Mouse (Mus musculus) heart, adult 2 months (tissue): ENCODE measurements around the gene Thtpa.

Experiments
- CTCF ChIP-seq: fragments of 200-600 bp; IDR thresholded peaks from 2 replicates; pipeline ENCODE4 v1.8.1; 2022; ENCODE audit warnings: antibody characterized with exemption, mild to moderate bottlenecking, moderate library complexity
- EP300 ChIP-seq: fragments of 200-500 bp; IDR thresholded peaks from 2 replicates; pipeline ENCODE4 v1.6.1; 2011; ENCODE audit warnings: low read depth, low read length, control low read depth; ENCODE audit not compliant: insufficient read depth
- POLR2A ChIP-seq: fragments of 200-500 bp; IDR thresholded peaks from 2 replicates; pipeline ENCODE4 v1.6.1; 2011; ENCODE audit warnings: mild to moderate bottlenecking, low read depth, low read length, control low read depth; ENCODE audit not compliant: insufficient read depth

- no peak for TF ChIP-seq CTCF
- TF ChIP-seq POLR2A, result no peak
- no peak for TF ChIP-seq EP300
These were observed 3.1 kb downstream of the Thtpa start for GRCm38 (mm10) chr14:55097646-55098045.
